In genomic region chr12:45467058-45467457, GRCm38 (mm10) we compare ENCODE assay signal across 8 mouse cellular contexts.
DNase-seq lines count a peak whose midpoint lies in the region; ATAC-seq and TF ChIP-seq lines count a peak whose summit lies in the region.
"Had no signal": no experiment of that assay in that cellular context is flagged by ENCODE, and none has a peak within 500 bp of the region (broad histone marks: within the 10 kb centered on the region; RNA-seq: fewer than 3 reads in every experiment).

No protein-coding gene starts in this region.

- no peaks in the 10 kb centered on the region for H3K27me3 ChIP-seq in embryonic facial prominence, embryonic 14.5 days (replicated peaks; ENCODE audit: control insufficient read depth, insufficient read depth, low read length)
- H3K27me3 ChIP-seq in myocyte (ENCODE audit: control insufficient read depth, insufficient read depth, insufficient read length): no peaks in the 10 kb centered on the region
- H3K27me3 ChIP-seq: neural tube, embryonic 12.5 days had no signal

- no peak overlapping the region for H3K4me3 ChIP-seq in embryonic facial prominence, embryonic 14.5 days (ENCODE audit: low read depth, low read length)
- no peak overlapping the region for H3K4me3 ChIP-seq in myocyte
- H3K4me3 ChIP-seq: neural tube, embryonic 12.5 days had no signal

- H3K9me3 ChIP-seq in embryonic facial prominence, embryonic 14.5 days (ENCODE audit: control insufficient read depth, low read length): no peaks in the 10 kb centered on the region
- H3K9me3 ChIP-seq: neural tube, embryonic 12.5 days had no signal

- H3K4me1 ChIP-seq in embryonic facial prominence, embryonic 14.5 days (ENCODE audit: control insufficient read depth, insufficient read depth, low read length): no peaks in the 10 kb centered on the region
- H3K4me1 ChIP-seq: neural tube, embryonic 12.5 days had no signal

- no peak overlapping the region for H3K27ac ChIP-seq in embryonic facial prominence, embryonic 14.5 days (replicated peaks; ENCODE audit: low read depth, low read length)
- H3K27ac ChIP-seq: neural tube, embryonic 12.5 days had no signal

- no peak overlapping the region for H3K4me2 ChIP-seq in embryonic facial prominence, embryonic 14.5 days (ENCODE audit: low read depth, low read length)
- H3K4me2 ChIP-seq in myocyte (ENCODE audit: low read depth): no peak overlapping the region
- H3K4me2 ChIP-seq: neural tube, embryonic 12.5 days had no signal

- H3K9ac ChIP-seq in embryonic facial prominence, embryonic 14.5 days (ENCODE audit: low read depth, low read length): no peak overlapping the region
- H3K9ac ChIP-seq: neural tube, embryonic 12.5 days had no signal

- H3K36me3 ChIP-seq in embryonic facial prominence, embryonic 14.5 days (ENCODE audit: control insufficient read depth, insufficient read depth, low read length): no peaks in the 10 kb centered on the region
- H3K36me3 ChIP-seq in myocyte (ENCODE audit: control insufficient read depth, insufficient read depth): no peaks in the 10 kb centered on the region
- H3K36me3 ChIP-seq: neural tube, embryonic 12.5 days had no signal

- 28% methylated on average over 2 of the region's 2 CpGs for WGBS in embryonic facial prominence, embryonic 14.5 days

- peak; percentile 19 for DNase-seq in kidney, postnatal 14 days
- DNase-seq in kidney, postnatal 25 days: no peak
- peak; percentile 89 for DNase-seq in embryonic facial prominence, embryonic 14.5 days (ENCODE audit: low spot score)
- peak; percentile 56 to 79 for DNase-seq in layer of hippocampus, adult 18-20 months (ENCODE audit: low spot score in 2 of 2)
- DNase-seq in spleen, postnatal 4 days (ENCODE audit: low spot score in 2 of 2): no peak

- H3ac ChIP-seq in myocyte (ENCODE audit: control insufficient read depth, insufficient read length): no peak overlapping the region

- no peak for TF ChIP-seq POLR2A in myocyte (IDR thresholded peaks at IDR 0.05; ENCODE audit: insufficient read length, low read depth)

- no peaks in the 10 kb centered on the region for H3K79me2 ChIP-seq in myocyte (ENCODE audit: control insufficient read depth, insufficient read depth)

- ATAC-seq in embryonic facial prominence, embryonic 14.5 days (ENCODE audit: low read depth): peak; percentile 47; the same call in 1 of the 2 replicates
- ATAC-seq in megakaryocyte progenitor cell, adult 5-6 weeks (replicated peaks; ENCODE audit: poor library complexity): no peak

TF ChIP-seq in myocyte, 11 proteins besides CTCF, POLR2A, EP300 and RAD21:
- TF ChIP-seq MYOD1 (IDR thresholded peaks at IDR 0.05; ENCODE audit: control insufficient read depth in 1 of 3, insufficient read length in 2 of 3, low read depth in 2 of 3): no peak
- no peak for TF ChIP-seq MAX (IDR thresholded peaks at IDR 0.05; ENCODE audit: low read depth)
- peak; percentile 56 for TF ChIP-seq REST (IDR thresholded peaks at IDR 0.05; ENCODE audit: insufficient read depth, insufficient read length)

Comparison
In these comparisons a context has a peak if more than half of its experiments do, and no peak if none do; other contexts are left out.
1. DNase-seq: peak in kidney, postnatal 14 days (single experiment), embryonic facial prominence, embryonic 14.5 days (single experiment) and layer of hippocampus, adult 18-20 months (2 of 2); none in kidney, postnatal 25 days (0 of 2) and spleen, postnatal 4 days (0 of 2).